Mouse (Mus musculus) heart, embryonic 10.5 days (tissue): ENCODE results near the gene Adam12. TPM values are rescaled to one million over a fixed set of nuclear protein-coding genes. Genes with fewer than 3 reads are reported as not detected.
A peak's percentile ranks its signal among the peaks of the same experiment; 100 is the strongest.

ENCODE experiments used
- DNase-seq: peaks from one replicate; pipeline ENCODE4 v3.0.0-alpha.2; 2017; ENCODE audit warnings: low spot score
- H3K27ac ChIP-seq: fragments of 300-500 bp; sonication (generic); 2 replicates; pipeline ENCODE4 v1.5.1; 2016; ENCODE audit warnings: mild to moderate bottlenecking
- H3K27me3 ChIP-seq: fragments of 300-500 bp; sonication (generic); 2 replicates; pipeline ENCODE4 v1.6.1; 2016; ENCODE audit warnings: mild to moderate bottlenecking; ENCODE audit not compliant: poor library complexity, insufficient read depth, severe bottlenecking
- H3K36me3 ChIP-seq: fragments of 300-500 bp; sonication (generic); 2 replicates; pipeline ENCODE4 v1.6.1; 2016; ENCODE audit warnings: mild to moderate bottlenecking, moderate library complexity
- H3K4me1 ChIP-seq: fragments of 300-500 bp; sonication (generic); 2 replicates; pipeline ENCODE4 v1.6.1; 2016; ENCODE audit warnings: mild to moderate bottlenecking
- H3K4me3 ChIP-seq: fragments of 300-500 bp; sonication (generic); 2 replicates; pipeline ENCODE4 v1.5.1; 2016; ENCODE audit warnings: mild to moderate bottlenecking, moderate library complexity
- H3K9me3 ChIP-seq: fragments of 300-500 bp; sonication (generic); 2 replicates; pipeline ENCODE4 v1.6.1; 2016; ENCODE audit warnings: mild to moderate bottlenecking, moderate library complexity
- WGBS: fragments of 180-500 bp; shearing (Covaris S2); methylation state at CpG from one replicate; pipeline ENCODE4 v1.1.7; 2016; 5-methylcytosine and 5-hydroxymethylcytosine counted together
- polyA plus RNA-seq: library from polyadenylated mRNA; unstranded; fragments of >200 nt; fragmentation: Nextera tagmentation; extraction: Ambion mirVana; gene quantifications from 2 replicates; pipeline ENCODE4 v1.2.1, GENCODE M21; 2016

Gene Adam12
- polyA plus RNA-seq, 1 experiment from 2014 or later: 9.6 TPM

- H3K36me3 ChIP-seq: no peaks in the 10 kb centered on the region
- H3K27ac ChIP-seq: no peak overlapping the region
- no peak overlapping the region for H3K4me3 ChIP-seq
- H3K9me3 ChIP-seq: no peaks in the 10 kb centered on the region
- 85% methylated on average over 5 of the region's 5 CpGs for WGBS
- H3K27me3 ChIP-seq: no peaks in the 10 kb centered on the region
- peaks cover 9% of the 10 kb centered on the region; the same call in 1 of the 2 replicates for H3K4me1 ChIP-seq
- no peak for DNase-seq
Observed at GRCm38 (mm10) chr7:133988356-133988755, 243.6 kb downstream of the Adam12 start.

GRCm38 (mm10) chr7:133986201-133986600, 245.7 kb downstream of the Adam12 start:
- WGBS: 80% methylated on average over 4 of the region's 4 CpGs
- Histone ChIP-seq H3K9me3 (no peaks in the 10 kb centered on the region), H3K27me3 (no peaks in the 10 kb centered on the region), H3K4me3 (no peak overlapping the region), H3K4me1 (0 out of 2 replicates have a peak, but pooled peaks cover 4% of the 10 kb centered on the region), H3K36me3 (no peaks in the 10 kb centered on the region), H3K27ac (no peak overlapping the region)
- no peak for DNase-seq

GRCm38 (mm10) chr7:133985648-133986047, 246.3 kb downstream of the Adam12 start:
- no peak for DNase-seq
- Histone ChIP-seq H3K27me3 (no peaks in the 10 kb centered on the region), H3K9me3 (no peaks in the 10 kb centered on the region), H3K36me3 (no peaks in the 10 kb centered on the region), H3K4me1 (no peaks in the 10 kb centered on the region), H3K4me3 (no peak overlapping the region), H3K27ac (no peak overlapping the region; the same call in 1 of the 2 replicates)
- 81% methylated on average over 1 of the region's 1 CpGs for WGBS

- WGBS: 78% methylated on average over 8 of the region's 8 CpGs
Observed at GRCm38 (mm10) chr7:133976388-133977122, 255.4 kb downstream of the Adam12 start.

GRCm38 (mm10) chr7:133971086-133971485, 260.9 kb downstream of the Adam12 start:
- peaks cover 12% of the 10 kb centered on the region for H3K4me1 ChIP-seq
- H3K27me3 ChIP-seq: no peaks in the 10 kb centered on the region
- WGBS: 70% methylated on average over 1 of the region's 1 CpGs
- H3K36me3 ChIP-seq: no peaks in the 10 kb centered on the region
- H3K9me3 ChIP-seq: no peaks in the 10 kb centered on the region
- 0 out of 2 replicates have a peak overlapping the region, but pooled peaks have one; percentile 22 for H3K27ac ChIP-seq
- no peak for DNase-seq
- no peak overlapping the region for H3K4me3 ChIP-seq

More at GRCm38 (mm10) chr7:133976388-133977122, 255.4 kb downstream of the Adam12 start:
- Histone ChIP-seq H3K4me3 (no peak overlapping the region), H3K9me3 (no peaks in the 10 kb centered on the region), H3K27ac (no peak overlapping the region), H3K4me1 (no peaks in the 10 kb centered on the region), H3K36me3 (no peaks in the 10 kb centered on the region), H3K27me3 (no peaks in the 10 kb centered on the region)
- no peak for DNase-seq

- H3K36me3 ChIP-seq: no peaks in the 10 kb centered on the region
- H3K9me3 ChIP-seq: no peaks in the 10 kb centered on the region
- DNase-seq: no peak
- no peak overlapping the region for H3K27ac ChIP-seq
- H3K27me3 ChIP-seq: no peaks in the 10 kb centered on the region
- WGBS: 37% methylated on average over 5 of the region's 5 CpGs
- H3K4me3 ChIP-seq: no peak overlapping the region
- H3K4me1 ChIP-seq: peaks cover 12% of the 10 kb centered on the region
Observed at GRCm38 (mm10) chr7:133970407-133970806, 261.5 kb downstream of the Adam12 start.

- H3K27ac ChIP-seq: no peak overlapping the region
- 86% methylated on average over 5 of the region's 5 CpGs for WGBS
- no peak for DNase-seq
- H3K9me3 ChIP-seq: no peaks in the 10 kb centered on the region
- no peaks in the 10 kb centered on the region for H3K36me3 ChIP-seq
- peaks cover 25% of the 10 kb centered on the region for H3K4me1 ChIP-seq
- H3K4me3 ChIP-seq: no peak overlapping the region
- no peaks in the 10 kb centered on the region for H3K27me3 ChIP-seq
Observed at GRCm38 (mm10) chr7:133967906-133968305, 264.0 kb downstream of the Adam12 start.

GRCm38 (mm10) chr7:133963501-133963900, 268.4 kb downstream of the Adam12 start:
- Histone ChIP-seq H3K9me3 (no peaks in the 10 kb centered on the region), H3K36me3 (0 out of 2 replicates have a peak, but pooled peaks cover 5% of the 10 kb centered on the region), H3K4me1 (peaks cover 20% of the 10 kb centered on the region), H3K27ac (peak overlapping the region; percentile 42; the same call in 1 of the 2 replicates), H3K4me3 (no peak overlapping the region), H3K27me3 (no peaks in the 10 kb centered on the region)
- no peak for DNase-seq
- 42% methylated on average over 8 of the region's 8 CpGs for WGBS

GRCm38 (mm10) chr7:133959200-133959599, 272.7 kb downstream of the Adam12 start:
- no peak for DNase-seq
- no peak overlapping the region for H3K4me3 ChIP-seq
- H3K27me3 ChIP-seq: no peaks in the 10 kb centered on the region
- H3K27ac ChIP-seq: no peak overlapping the region; the same call in 1 of the 2 replicates
- no peaks in the 10 kb centered on the region for H3K9me3 ChIP-seq
- 42% methylated on average over 4 of the region's 4 CpGs for WGBS
- H3K4me1 ChIP-seq: peaks cover 17% of the 10 kb centered on the region
- 0 out of 2 replicates have a peak, but pooled peaks cover 5% of the 10 kb centered on the region for H3K36me3 ChIP-seq

- 63% methylated on average over 2 of the region's 2 CpGs for WGBS
- no peaks in the 10 kb centered on the region for H3K27me3 ChIP-seq
- peaks cover 14% of the 10 kb centered on the region for H3K4me1 ChIP-seq
- no peak for DNase-seq
- no peak overlapping the region for H3K4me3 ChIP-seq
- H3K27ac ChIP-seq: no peak overlapping the region
- no peaks in the 10 kb centered on the region for H3K9me3 ChIP-seq
- H3K36me3 ChIP-seq: 0 out of 2 replicates have a peak, but pooled peaks cover 5% of the 10 kb centered on the region
Observed at GRCm38 (mm10) chr7:133957873-133958272, 274.1 kb downstream of the Adam12 start.

- WGBS: 59% methylated on average over 9 of the region's 9 CpGs
- DNase-seq: no peak
- Histone ChIP-seq H3K9me3 (no peaks in the 10 kb centered on the region), H3K27ac (peak overlapping the region; percentile 29; the same call in 1 of the 2 replicates), H3K4me1 (peaks cover 26% of the 10 kb centered on the region), H3K27me3 (no peaks in the 10 kb centered on the region), H3K4me3 (no peak overlapping the region), H3K36me3 (no peaks in the 10 kb centered on the region)
Observed at GRCm38 (mm10) chr7:133954111-133955091, 277.5 kb downstream of the Adam12 start.

- H3K36me3 ChIP-seq: no peaks in the 10 kb centered on the region
- DNase-seq: no peak
- H3K4me3 ChIP-seq: no peak overlapping the region
- H3K27me3 ChIP-seq: no peaks in the 10 kb centered on the region
- no peaks in the 10 kb centered on the region for H3K9me3 ChIP-seq
- peak overlapping the region; percentile 59; the same call in 1 of the 2 replicates for H3K27ac ChIP-seq
- H3K4me1 ChIP-seq: peaks cover 26% of the 10 kb centered on the region
- WGBS: 53% methylated on average over 14 of the region's 14 CpGs
Observed at GRCm38 (mm10) chr7:133951777-133952545, 280.0 kb downstream of the Adam12 start.
